Mouse (Mus musculus) B cell, adult 2 months (primary cell): ENCODE data around the gene Rasgef1c.

Source experiments
- DNase-seq, 2 experiments: peaks; one replicate each; pipeline ENCODE4 v3.0.0; 2022

Rasgef1c gene

GRCm38 (mm10) chr11:49901659-49902458, at the start of gene Rasgef1c:
Rasgef1c (plus strand) TSS chr11:49901835.
- DNase-seq = peak; percentile 68 to 75

- DNase-seq = peak; percentile 4 to 11
Observed at GRCm38 (mm10) chr11:49855144-49855543, 46.5 kb upstream of the Rasgef1c start.

DNA sequence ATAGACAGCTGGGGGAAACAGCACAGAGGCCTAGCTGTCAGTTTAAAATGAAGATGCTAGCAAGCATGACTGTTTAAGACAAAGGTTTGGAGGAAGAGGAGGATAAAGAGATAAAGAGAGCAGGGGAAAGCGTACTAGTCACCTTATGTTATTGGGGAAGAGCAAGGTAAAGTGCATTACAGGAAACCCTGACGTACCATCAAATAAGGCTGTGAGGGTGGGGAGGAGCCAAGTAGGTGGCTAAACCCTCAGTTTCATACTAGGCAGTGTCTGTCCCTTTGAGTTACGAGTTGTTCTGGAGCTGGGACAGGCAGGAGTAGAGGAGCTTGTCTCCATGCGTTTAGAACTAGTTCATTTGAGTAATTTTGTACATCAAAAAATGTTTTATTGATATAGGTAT, 40.5 kb upstream of the Rasgef1c start:
- DNase-seq = no peak

DNA sequence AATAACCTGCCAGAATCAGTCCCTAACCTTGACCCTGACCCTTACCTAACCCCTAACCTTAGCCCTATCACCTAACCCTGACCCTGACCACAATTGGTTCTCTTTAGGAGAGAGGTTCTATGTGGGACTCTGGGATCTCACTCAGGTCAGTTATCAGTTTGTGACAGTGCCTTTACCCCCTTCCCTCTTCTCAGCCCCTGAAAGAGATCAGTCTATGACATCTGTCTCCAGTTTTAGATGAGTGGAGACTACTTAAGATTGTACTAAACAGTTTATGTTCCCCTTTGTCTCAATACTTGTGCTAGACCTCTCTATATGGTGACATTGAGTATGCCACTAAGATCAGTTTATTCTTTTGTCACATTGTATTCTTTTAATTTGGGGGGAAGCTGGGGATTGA, 37.7 kb upstream of the Rasgef1c start:
- DNase-seq = no peak

- no peak for DNase-seq
Observed at GRCm38 (mm10) chr11:49867320-49867719, 34.3 kb upstream of the Rasgef1c start.

DNA sequence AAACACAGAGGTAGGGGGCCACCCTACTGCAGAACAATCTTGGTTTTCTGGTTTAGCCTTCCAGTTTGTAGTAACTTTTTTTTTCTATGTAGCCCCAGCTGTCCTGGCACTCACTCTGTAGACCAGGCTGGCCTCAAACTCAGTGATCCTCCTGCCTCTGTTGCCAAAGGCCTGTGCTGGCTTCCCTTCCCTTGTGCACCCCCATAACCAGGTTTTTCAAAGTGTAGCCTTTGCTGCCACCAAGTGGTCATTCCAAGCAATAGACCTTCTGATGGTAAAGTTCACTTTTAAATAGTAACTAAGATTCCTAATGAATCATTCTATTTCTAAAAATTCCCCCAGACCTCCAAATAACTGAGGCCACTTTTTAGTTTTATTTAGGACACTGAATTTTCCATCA, 31.9 kb upstream of the Rasgef1c start:
- DNase-seq = peak; percentile 64 to 71

- peak; percentile 53 to 56 for DNase-seq
Observed at GRCm38 (mm10) chr11:49871914-49872313, 29.7 kb upstream of the Rasgef1c start.

GRCm38 (mm10) chr11:49872779-49873178, 28.9 kb upstream of the Rasgef1c start:
- no peak for DNase-seq

DNA sequence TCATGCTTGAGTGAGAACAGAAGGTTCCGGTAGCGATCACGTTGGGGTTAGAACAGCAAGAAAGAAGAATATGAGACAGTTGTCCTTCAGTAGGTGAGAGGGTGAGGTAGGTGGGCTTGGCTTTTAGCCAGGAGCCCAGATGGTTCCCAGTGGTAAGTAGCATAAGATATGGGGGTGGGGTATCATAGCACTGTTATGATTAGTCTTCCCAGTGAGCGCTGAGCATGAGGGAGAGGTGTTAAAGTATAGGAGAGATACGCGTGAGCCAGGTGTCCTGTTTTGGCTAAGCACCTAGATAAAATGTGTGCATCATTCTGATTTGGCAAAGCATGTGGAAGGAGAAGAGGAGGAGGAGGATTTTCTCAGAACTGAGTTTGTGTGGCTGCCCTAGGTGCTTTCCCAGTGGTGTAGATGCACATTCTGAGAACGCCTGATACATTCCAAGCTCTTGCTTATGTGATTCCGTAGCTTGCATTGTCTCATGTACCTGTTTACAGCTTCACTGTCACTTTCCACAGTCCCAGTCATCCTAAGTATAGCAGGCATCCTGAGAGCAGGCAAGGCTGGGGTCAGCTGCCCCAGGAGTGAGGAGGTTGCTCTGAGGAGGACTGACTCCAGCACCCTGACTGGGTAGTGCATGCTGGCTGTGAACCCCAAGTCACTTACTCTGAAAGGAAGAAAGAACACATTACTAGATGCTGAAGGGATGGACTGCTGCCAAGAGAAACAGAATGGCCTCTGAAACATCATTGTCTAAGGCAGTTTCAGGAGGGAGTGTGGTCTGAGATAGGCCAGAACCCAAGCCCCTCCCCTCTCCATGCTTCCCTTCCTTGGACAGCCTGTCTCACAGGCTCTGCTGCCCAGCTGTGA, 24.5 kb upstream of the Rasgef1c start:
- DNase-seq = no peak

DNA sequence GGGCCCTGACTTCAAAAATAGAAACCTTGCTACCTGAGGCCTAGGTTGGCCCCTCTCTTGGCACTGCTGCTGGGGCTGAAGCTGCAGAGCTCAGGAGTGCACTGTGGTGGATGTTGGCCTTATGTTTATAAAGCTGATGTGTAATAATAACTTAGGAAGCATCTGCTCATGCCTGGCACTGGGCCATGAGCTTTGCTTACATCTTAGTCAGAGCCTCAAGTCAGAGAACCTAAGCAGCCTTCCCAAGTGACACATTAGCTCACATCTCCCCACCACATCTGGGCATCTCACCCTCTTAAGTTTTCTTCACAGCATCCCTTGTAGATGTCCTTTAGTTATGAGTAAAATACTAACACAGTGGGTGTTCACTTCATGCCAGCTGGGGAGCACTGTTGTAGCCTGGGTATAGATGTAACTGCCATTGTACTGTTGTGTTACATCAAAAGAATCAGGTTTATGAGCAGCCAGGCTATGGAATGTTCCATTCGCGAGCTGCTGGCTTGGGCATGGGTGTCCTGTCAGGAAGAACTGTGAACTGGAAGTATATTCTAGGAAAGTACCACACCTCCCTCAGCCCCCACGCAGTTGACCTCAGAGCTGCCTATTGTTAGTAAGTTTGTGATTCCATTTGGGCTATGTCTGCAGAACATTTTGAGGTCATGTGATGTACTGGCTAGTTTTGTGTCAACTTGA, 21.5 kb upstream of the Rasgef1c start:
- no peak for DNase-seq

DNA sequence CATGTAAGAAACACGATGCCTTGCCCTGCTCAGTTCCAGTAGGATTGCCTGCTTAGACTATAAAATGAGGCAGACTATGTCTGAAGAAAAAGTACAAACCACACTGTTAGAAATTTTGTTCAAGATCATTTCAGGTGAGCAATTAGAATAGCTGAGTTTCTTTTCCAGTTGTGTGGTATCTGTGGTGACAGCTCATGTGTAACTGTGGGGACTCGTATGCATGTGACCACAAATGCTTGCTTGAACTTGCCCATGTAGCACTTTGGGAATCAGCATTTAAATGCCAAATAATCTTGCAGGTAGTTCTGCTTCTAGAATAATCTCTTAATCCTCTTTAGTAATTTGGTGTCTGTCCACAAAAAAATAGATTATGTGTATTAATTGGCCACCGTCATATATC, 18.2 kb upstream of the Rasgef1c start:
- DNase-seq = no peak

- no peak for DNase-seq
Observed at GRCm38 (mm10) chr11:49888469-49888868, 13.2 kb upstream of the Rasgef1c start.

DNA sequence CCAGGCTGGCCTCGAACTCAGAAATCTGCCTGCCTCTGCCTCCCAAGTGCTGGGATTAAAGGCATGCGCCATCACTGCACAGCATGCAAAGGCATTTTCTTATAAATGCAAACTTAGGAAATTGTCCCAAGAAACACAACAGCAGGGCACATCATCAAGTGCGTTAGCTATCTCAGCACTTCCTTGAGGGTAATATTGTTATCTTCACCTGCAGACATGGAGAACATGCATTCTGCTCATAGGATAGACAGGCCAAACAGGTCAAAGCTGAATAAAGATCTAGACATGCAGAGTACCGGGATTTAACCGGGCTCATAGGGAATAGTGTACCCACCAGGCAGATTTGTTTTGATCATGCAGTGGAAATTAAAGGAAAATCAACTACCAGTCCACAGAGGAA, 9.6 kb upstream of the Rasgef1c start:
- no peak for DNase-seq

- no peak for DNase-seq
Observed at GRCm38 (mm10) chr11:49893806-49894205, 7.8 kb upstream of the Rasgef1c start.

GRCm38 (mm10) chr11:49895966-49896590, 5.6 kb upstream of the Rasgef1c start:
- DNase-seq = no peak

GRCm38 (mm10) chr11:49900043-49900442, 1.6 kb upstream of the Rasgef1c start:
- no peak for DNase-seq

DNA sequence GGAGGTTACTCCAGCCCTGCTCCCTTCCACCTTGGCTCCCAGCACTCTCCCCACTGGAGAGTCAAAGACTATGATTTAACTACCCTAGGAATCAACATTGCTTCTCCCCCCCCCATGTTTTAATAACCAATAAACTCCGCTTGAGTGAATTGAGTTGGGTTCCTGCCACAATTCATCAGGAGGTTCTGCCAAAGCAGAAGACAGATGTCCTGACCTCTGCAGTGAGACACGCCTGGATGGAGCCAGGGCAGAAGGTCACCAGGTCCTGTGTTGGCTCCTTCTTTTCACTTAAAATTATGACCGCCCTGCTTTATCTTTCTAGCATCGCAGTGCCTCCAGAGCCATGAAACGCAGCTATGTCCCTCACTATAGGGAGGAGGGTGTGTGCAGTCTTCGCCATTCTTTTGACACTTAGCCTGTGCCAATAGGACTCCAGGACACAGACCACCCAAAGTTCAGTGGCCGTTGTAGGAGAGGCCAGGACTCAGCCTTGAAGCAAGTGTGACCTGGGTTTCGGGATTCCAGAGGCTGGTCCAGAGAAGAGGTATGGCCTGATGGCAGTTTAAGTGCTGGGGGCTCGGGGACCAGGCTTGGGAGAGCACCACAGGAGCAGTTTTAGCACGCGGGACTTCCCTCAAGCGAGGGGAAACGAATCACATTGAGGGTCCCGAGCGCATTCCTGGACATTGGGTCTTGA, 525 bp upstream of the Rasgef1c start:
- DNase-seq = no peak

DNA sequence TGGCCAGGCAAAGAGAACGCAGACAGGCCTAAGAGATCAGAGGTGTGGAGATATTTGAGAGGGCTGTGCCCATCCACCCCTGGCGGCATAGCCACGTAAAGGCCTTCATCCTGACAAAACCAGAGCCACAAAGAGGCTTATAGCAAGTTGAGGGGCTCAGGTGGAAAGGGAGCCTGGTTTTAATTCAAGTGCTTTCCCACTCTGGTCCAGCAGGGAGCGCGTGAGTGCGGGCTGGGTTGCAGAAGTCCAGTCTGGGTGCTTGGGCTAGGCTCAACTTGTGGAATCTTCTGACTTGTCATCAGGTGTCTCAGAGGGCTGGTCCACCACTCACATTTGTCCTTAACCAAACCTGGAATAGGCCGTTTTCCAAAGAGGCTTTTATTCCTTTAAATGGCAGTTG, 1.7 kb downstream of the Rasgef1c start:
- DNase-seq = peak; percentile 80 to 81

DNA sequence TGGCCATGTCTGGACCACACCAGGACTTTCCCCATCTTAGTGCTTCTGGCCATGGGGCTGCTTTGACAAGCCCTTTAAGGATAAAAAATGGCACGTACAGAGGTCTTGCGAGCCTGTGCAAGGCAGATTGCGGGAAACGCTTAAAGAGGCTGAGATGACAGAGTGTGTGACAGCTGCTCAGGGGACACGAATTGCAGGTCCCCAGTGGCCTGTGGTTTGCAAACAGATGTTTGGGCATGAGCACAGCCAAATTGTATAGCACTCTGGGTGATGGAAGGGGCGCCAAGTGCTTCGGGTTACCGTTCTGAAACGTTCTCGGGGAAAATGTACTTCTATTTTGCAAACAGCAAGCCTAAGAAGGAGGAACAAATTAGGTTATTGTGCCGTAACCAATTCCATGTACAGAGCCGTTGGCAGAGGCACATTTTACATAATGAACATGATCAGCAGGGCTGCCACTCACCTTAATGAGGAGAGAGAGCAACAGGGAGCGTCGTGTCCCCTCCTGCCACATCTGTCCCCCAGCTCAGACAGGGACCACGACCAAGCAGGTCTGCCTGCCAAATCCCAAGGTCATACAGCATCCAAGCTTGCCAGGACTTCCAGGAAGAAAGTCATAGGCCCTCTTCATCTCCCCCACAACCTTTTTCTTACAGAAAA, 17.0 kb downstream of the Rasgef1c start:
- peak; percentile 29 to 36 for DNase-seq

DNA sequence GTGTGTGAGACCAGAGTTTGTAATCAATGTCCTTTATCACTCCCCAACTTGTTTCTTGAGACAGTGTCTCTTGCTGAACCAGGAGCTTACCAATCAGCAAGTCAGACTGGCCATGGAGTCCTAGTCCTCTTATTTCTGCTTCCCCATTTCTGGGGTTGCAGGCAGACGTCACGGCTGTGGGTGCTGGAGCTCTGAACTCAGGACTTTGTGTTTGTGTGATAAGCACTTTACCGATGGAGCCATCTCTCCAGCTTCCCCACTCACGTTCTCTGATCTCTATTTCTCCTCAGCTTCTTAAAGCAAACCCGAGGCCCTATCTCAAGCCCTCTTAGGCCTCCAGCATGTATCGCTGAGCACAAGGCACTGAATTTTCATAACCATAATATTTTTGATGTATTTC, 17.7 kb downstream of the Rasgef1c start:
- DNase-seq = no peak

- DNase-seq = no peak
Observed at GRCm38 (mm10) chr11:49923539-49923938, 21.9 kb downstream of the Rasgef1c start.

- no peak for DNase-seq
Observed at GRCm38 (mm10) chr11:49926183-49926582, 24.5 kb downstream of the Rasgef1c start.
